Mouse (Mus musculus) heart, embryonic 15.5 days (tissue): ENCODE measurements around the gene Rabgap1l. TPM values are rescaled to one million over a fixed set of nuclear protein-coding genes. Genes with fewer than 3 reads are reported as not detected.

Experiments
- ATAC-seq: fragments of 200-750 bp; cut with Nextera tagmentation; replicated peaks from 2 replicates; pipeline ENCODE4 v1.8.0; 2017; ENCODE audit warnings: low read depth, moderate TSS enrichment; ENCODE audit not compliant: insufficient number of reproducible peaks, insufficient read depth, low FRiP score
- H3K27ac ChIP-seq: fragments of 300-500 bp; sonication (generic); 2 replicates; pipeline ENCODE4 v1.5.1; 2015; ENCODE audit warnings: mild to moderate bottlenecking, inconsistent platforms
- H3K27me3 ChIP-seq: fragments of 300-500 bp; sonication (generic); 2 replicates; pipeline ENCODE4 v1.6.1; 2015; ENCODE audit warnings: inconsistent platforms
- H3K36me3 ChIP-seq: fragments of 300-500 bp; sonication (generic); 2 replicates; pipeline ENCODE4 v1.6.1; 2015; ENCODE audit warnings: mild to moderate bottlenecking, inconsistent platforms
- H3K4me1 ChIP-seq: fragments of 300-500 bp; sonication (generic); replicated peaks from 2 replicates; pipeline ENCODE4 v1.6.1; 2015; ENCODE audit warnings: inconsistent platforms
- H3K4me2 ChIP-seq: fragments of 300-500 bp; sonication (generic); 2 replicates; pipeline ENCODE4 v1.6.1; 2015; ENCODE audit warnings: inconsistent platforms, mild to moderate bottlenecking, moderate library complexity
- H3K4me3 ChIP-seq: fragments of 300-500 bp; sonication (generic); 2 replicates; pipeline ENCODE4 v1.5.1; 2015; ENCODE audit warnings: mild to moderate bottlenecking, inconsistent platforms
- H3K9ac ChIP-seq: fragments of 300-500 bp; sonication (generic); 2 replicates; pipeline ENCODE4 v1.6.1; 2015; ENCODE audit warnings: mild to moderate bottlenecking, inconsistent platforms
- H3K9me3 ChIP-seq: fragments of 300-500 bp; sonication (generic); replicated peaks from 2 replicates; pipeline ENCODE4 v1.6.1; 2016; ENCODE audit warnings: inconsistent platforms
- WGBS: fragments of 180-500 bp; shearing (Covaris S2); methylation state at CpG from one replicate; pipeline ENCODE4 v1.1.7; 2015; ENCODE audit warnings: mixed read lengths; 5-methylcytosine and 5-hydroxymethylcytosine counted together
- polyA plus RNA-seq: library from polyadenylated mRNA; unstranded; fragments of >200 nt; fragmentation: Nextera tagmentation; extraction: Ambion mirVana; gene quantifications from 2 replicates; pipeline ENCODE4 v1.2.1, GENCODE M21; 2015

Gene Rabgap1l
- polyA plus RNA-seq, 1 experiment from 2014 or later, result 79.1 TPM

DNA sequence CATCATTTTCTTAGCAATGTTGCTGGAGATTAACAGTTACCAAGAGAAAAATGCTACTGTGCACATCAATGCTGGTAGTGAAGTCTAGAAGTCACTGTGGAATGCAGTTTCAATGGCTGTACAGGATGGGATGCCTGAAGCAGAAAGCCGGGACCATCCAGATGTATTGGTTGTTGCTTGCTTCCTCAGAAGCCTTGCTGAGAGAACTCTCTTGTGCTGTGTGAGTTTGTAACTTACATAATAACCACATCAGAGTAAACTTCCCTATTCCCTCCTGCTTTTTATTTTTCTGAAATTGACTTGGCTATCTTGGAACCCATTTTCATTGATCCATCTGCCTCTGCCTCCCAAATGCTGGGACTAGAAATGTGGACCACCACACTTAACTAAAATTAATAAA lies 383.9 kb downstream of the Rabgap1l start:
- H3K36me3 ChIP-seq, result no peaks in the 10 kb centered on the region
- H3K4me2 ChIP-seq, result no peak overlapping the region
- H3K9me3 ChIP-seq, result no peaks in the 10 kb centered on the region
- ATAC-seq, result no peak
- H3K4me3 ChIP-seq, result no peak overlapping the region
- H3K27me3 ChIP-seq, result no peaks in the 10 kb centered on the region
- H3K9ac ChIP-seq, result no peak overlapping the region
- 66% methylated on average over 1 of the region's 1 CpGs for WGBS
- H3K4me1 ChIP-seq, result peaks cover 3% of the 10 kb centered on the region; the same call in 1 of the 2 replicates
- H3K27ac ChIP-seq, result no peak overlapping the region

GRCm38 (mm10) chr1:160408302-160408897 lies 384.6 kb downstream of the Rabgap1l start:
- H3K4me3 ChIP-seq, result no peak overlapping the region
- no peak overlapping the region for H3K9ac ChIP-seq
- H3K4me1 ChIP-seq, result peaks cover 5% of the 10 kb centered on the region; the same call in 1 of the 2 replicates
- WGBS, result 58% methylated on average over 4 of the region's 4 CpGs
- no peak for ATAC-seq
- no peaks in the 10 kb centered on the region for H3K36me3 ChIP-seq
- H3K9me3 ChIP-seq, result no peaks in the 10 kb centered on the region
- H3K27ac ChIP-seq, result no peak overlapping the region
- no peaks in the 10 kb centered on the region for H3K27me3 ChIP-seq
- no peak overlapping the region for H3K4me2 ChIP-seq

GRCm38 (mm10) chr1:160399428-160399827 lies 393.6 kb downstream of the Rabgap1l start:
- Histone ChIP-seq H3K9me3 (no peaks in the 10 kb centered on the region), H3K36me3 (no peaks in the 10 kb centered on the region), H3K4me2 (no peak overlapping the region), H3K4me1 (peaks cover 5% of the 10 kb centered on the region; the same call in 1 of the 2 replicates), H3K27me3 (no peaks in the 10 kb centered on the region), H3K9ac (no peak overlapping the region), H3K27ac (no peak overlapping the region), H3K4me3 (no peak overlapping the region)
- no peak for ATAC-seq

DNA sequence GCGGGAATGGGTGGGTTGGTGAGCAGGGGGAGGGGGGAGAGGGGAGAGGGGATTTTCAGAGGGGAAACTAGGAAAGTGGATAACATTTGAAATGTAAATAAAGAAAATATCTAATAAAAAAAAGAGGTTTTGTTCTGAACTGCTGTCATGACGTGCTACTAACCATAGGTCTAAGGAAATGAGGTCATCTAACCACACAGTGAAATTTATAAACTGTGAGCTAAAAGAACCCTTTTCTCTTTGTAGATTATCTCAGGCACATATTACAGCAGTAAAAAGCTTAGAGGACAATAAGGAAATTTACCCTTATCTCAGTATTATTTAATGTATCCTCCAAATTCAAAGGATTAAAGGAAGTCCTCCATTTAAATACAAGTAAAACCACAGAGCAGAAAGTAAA lies 396.0 kb downstream of the Rabgap1l start:
- H3K4me1 ChIP-seq, result peaks cover 2% of the 10 kb centered on the region; the same call in 1 of the 2 replicates
- no peaks in the 10 kb centered on the region for H3K9me3 ChIP-seq
- H3K4me3 ChIP-seq, result no peak overlapping the region
- no peak overlapping the region for H3K27ac ChIP-seq
- WGBS, result 67% methylated on average over 2 of the region's 2 CpGs
- ATAC-seq, result no peak
- H3K27me3 ChIP-seq, result no peaks in the 10 kb centered on the region
- H3K9ac ChIP-seq, result no peak overlapping the region
- H3K4me2 ChIP-seq, result no peak overlapping the region
- no peaks in the 10 kb centered on the region for H3K36me3 ChIP-seq

GRCm38 (mm10) chr1:160387446-160387845 lies 405.6 kb downstream of the Rabgap1l start:
- no peak for ATAC-seq
- H3K4me2 ChIP-seq, result no peak overlapping the region
- 65% methylated on average over 2 of the region's 2 CpGs for WGBS
- H3K9ac ChIP-seq, result no peak overlapping the region
- no peaks in the 10 kb centered on the region for H3K9me3 ChIP-seq
- H3K27me3 ChIP-seq, result no peaks in the 10 kb centered on the region
- no peaks in the 10 kb centered on the region for H3K4me1 ChIP-seq
- H3K36me3 ChIP-seq, result no peaks in the 10 kb centered on the region
- H3K27ac ChIP-seq, result no peak overlapping the region
- H3K4me3 ChIP-seq, result no peak overlapping the region

GRCm38 (mm10) chr1:160378367-160378766 lies 414.6 kb downstream of the Rabgap1l start:
- H3K4me3 ChIP-seq, result no peak overlapping the region
- no peaks in the 10 kb centered on the region for H3K4me1 ChIP-seq
- 96% methylated on average over 1 of the region's 1 CpGs for WGBS
- H3K9me3 ChIP-seq, result no peaks in the 10 kb centered on the region
- H3K36me3 ChIP-seq, result no peaks in the 10 kb centered on the region
- no peak overlapping the region for H3K4me2 ChIP-seq
- no peaks in the 10 kb centered on the region for H3K27me3 ChIP-seq
- H3K9ac ChIP-seq, result no peak overlapping the region
- no peak for ATAC-seq
- no peak overlapping the region for H3K27ac ChIP-seq

GRCm38 (mm10) chr1:160377337-160378336 lies 415.4 kb downstream of the Rabgap1l start:
- WGBS, result 52% methylated on average over 10 of the region's 10 CpGs
- no peak overlapping the region for H3K9ac ChIP-seq
- no peaks in the 10 kb centered on the region for H3K4me1 ChIP-seq
- no peak overlapping the region for H3K4me2 ChIP-seq
- no peak overlapping the region for H3K4me3 ChIP-seq
- no peak for ATAC-seq
- no peaks in the 10 kb centered on the region for H3K27me3 ChIP-seq
- H3K9me3 ChIP-seq, result no peaks in the 10 kb centered on the region
- no peak overlapping the region for H3K27ac ChIP-seq
- H3K36me3 ChIP-seq, result no peaks in the 10 kb centered on the region

GRCm38 (mm10) chr1:160374490-160374889 lies 418.5 kb downstream of the Rabgap1l start:
- no peak for ATAC-seq

GRCm38 (mm10) chr1:160373306-160373705 lies 419.7 kb downstream of the Rabgap1l start:
- Histone ChIP-seq H3K36me3 (no peaks in the 10 kb centered on the region), H3K4me1 (peaks cover 11% of the 10 kb centered on the region), H3K9me3 (no peaks in the 10 kb centered on the region), H3K9ac (no peak overlapping the region), H3K4me2 (no peak overlapping the region), H3K27ac (no peak overlapping the region), H3K27me3 (no peaks in the 10 kb centered on the region), H3K4me3 (no peak overlapping the region)
- no peak for ATAC-seq
- WGBS, result 75% methylated on average over 7 of the region's 7 CpGs

More at GRCm38 (mm10) chr1:160374490-160374889, 418.5 kb downstream of the Rabgap1l start:
- H3K4me3 ChIP-seq, result no peak overlapping the region
- H3K27me3 ChIP-seq, result no peaks in the 10 kb centered on the region
- H3K9me3 ChIP-seq, result no peaks in the 10 kb centered on the region
- H3K9ac ChIP-seq, result no peak overlapping the region
- no peak overlapping the region for H3K4me2 ChIP-seq
- H3K4me1 ChIP-seq, result peaks cover 11% of the 10 kb centered on the region
- no peaks in the 10 kb centered on the region for H3K36me3 ChIP-seq
- no peak overlapping the region for H3K27ac ChIP-seq

DNA sequence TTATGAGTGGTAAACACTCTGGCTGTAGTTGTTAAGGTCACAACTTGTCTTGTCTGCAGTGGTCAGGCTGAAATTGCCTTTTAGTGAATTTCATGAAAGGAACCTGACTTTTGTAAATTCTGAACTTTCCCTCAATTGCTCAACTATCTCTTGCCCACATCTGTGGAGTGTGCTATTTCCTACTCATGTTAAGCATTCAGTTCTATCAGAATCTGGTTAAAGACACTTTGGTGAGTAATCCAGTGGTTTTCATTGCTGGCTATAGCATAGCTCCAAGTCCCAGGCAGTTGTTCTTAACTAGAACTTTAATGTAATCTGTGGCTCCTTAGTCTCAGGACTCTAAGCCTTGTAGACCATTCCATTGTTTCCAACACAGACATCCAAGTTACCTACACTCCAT lies 421.3 kb downstream of the Rabgap1l start:
- Histone ChIP-seq H3K9me3 (no peaks in the 10 kb centered on the region), H3K27ac (no peak overlapping the region), H3K36me3 (no peaks in the 10 kb centered on the region), H3K4me2 (no peak overlapping the region), H3K4me3 (no peak overlapping the region), H3K4me1 (peaks cover 14% of the 10 kb centered on the region), H3K9ac (no peak overlapping the region), H3K27me3 (no peaks in the 10 kb centered on the region)
- ATAC-seq, result no peak

GRCm38 (mm10) chr1:160370552-160370951 lies 422.5 kb downstream of the Rabgap1l start:
- Histone ChIP-seq H3K4me3 (no peak overlapping the region), H3K9me3 (no peaks in the 10 kb centered on the region), H3K27me3 (no peaks in the 10 kb centered on the region), H3K4me1 (peaks cover 18% of the 10 kb centered on the region), H3K27ac (peak overlapping the region; percentile 91), H3K4me2 (no peak overlapping the region), H3K9ac (no peak overlapping the region), H3K36me3 (no peaks in the 10 kb centered on the region)
- WGBS, result 16% methylated on average over 1 of the region's 1 CpGs
- ATAC-seq, result peak; percentile 85
